Mouse (Mus musculus): ENCODE measurements around the gene Ap1s1. TPM values are rescaled to one million over a fixed set of nuclear protein-coding genes. Genes with fewer than 3 reads are reported as not detected.
A peak's percentile ranks its signal among the peaks of the same experiment; 100 is the strongest.

The Ap1s1 gene
- total and polyA plus RNA-seq, 2 experiments from 2014 or later, result 123 to 230 TPM

GRCm38 (mm10) chr5:137032641-137033074, 13.3 kb downstream of the Ap1s1 start:
- ATAC-seq (peak; percentile 38), DNase-seq (ENCODE audit: low spot score) (peak; percentile 89)
- H3K4me3 ChIP-seq (ENCODE audit: low read length), result peak overlapping the region; percentile 51
- H3K27me3 ChIP-seq (ENCODE audit: insufficient read depth, low read length), result peaks cover 14% of the 10 kb centered on the region; the same call in 1 of the 2 replicates
- H3K4me1 ChIP-seq (ENCODE audit: insufficient read depth, low read length), result no peaks in the 10 kb centered on the region
- H3K9me3 ChIP-seq (ENCODE audit: low read length), result no peaks in the 10 kb centered on the region
- H3K27ac ChIP-seq, result peak overlapping the region; percentile 73
- H3K9ac ChIP-seq (replicated peaks; ENCODE audit: low read length), result peak overlapping the region; percentile 74
- peak overlapping the region; percentile 86 for H3K4me2 ChIP-seq (ENCODE audit: low read depth, low read length)
- peaks cover 16% of the 10 kb centered on the region for H3K36me3 ChIP-seq (ENCODE audit: insufficient read depth, low read length)
- under 1% methylated on average over 45 of the region's 49 CpGs for WGBS
- peak; percentile 19; the same call in 1 of the 2 replicates for TF ChIP-seq CTCF (IDR thresholded peaks at IDR 0.05; ENCODE audit: low read depth)

GRCm38 (mm10) chr5:137032033-137032421, 13.9 kb downstream of the Ap1s1 start:
- peak overlapping the region; percentile 73 for H3K27ac ChIP-seq
- peak overlapping the region; percentile 51 for H3K4me3 ChIP-seq (ENCODE audit: low read length)
- ATAC-seq (peak; percentile 13), DNase-seq (ENCODE audit: low spot score) (peak; percentile 59)
- H3K36me3 ChIP-seq (ENCODE audit: insufficient read depth, low read length), result peaks cover 9% of the 10 kb centered on the region
- peak; percentile 40; the same call in 1 of the 2 replicates for TF ChIP-seq CTCF (IDR thresholded peaks at IDR 0.05; ENCODE audit: low read depth)
- H3K4me2 ChIP-seq (ENCODE audit: low read depth, low read length), result peak overlapping the region; percentile 86
- H3K9ac ChIP-seq (replicated peaks; ENCODE audit: low read length), result peak overlapping the region; percentile 74
- no peaks in the 10 kb centered on the region for H3K4me1 ChIP-seq (ENCODE audit: insufficient read depth, low read length)
- H3K27me3 ChIP-seq (ENCODE audit: insufficient read depth, low read length), result peaks cover 16% of the 10 kb centered on the region; the same call in 1 of the 2 replicates
- under 1% methylated on average over 29 of the region's 33 CpGs for WGBS
- H3K9me3 ChIP-seq (ENCODE audit: low read length), result no peaks in the 10 kb centered on the region

- Histone ChIP-seq H3K9me3 (ENCODE audit: low read length) (no peaks in the 10 kb centered on the region), H3K4me1 (ENCODE audit: insufficient read depth, low read length) (no peaks in the 10 kb centered on the region), H3K27me3 (ENCODE audit: insufficient read depth, low read length) (peaks cover 18% of the 10 kb centered on the region; the same call in 1 of the 2 replicates), H3K9ac (replicated peaks; ENCODE audit: low read length) (peak overlapping the region; percentile 74), H3K27ac (peak overlapping the region; percentile 91), H3K4me2 (ENCODE audit: low read depth, low read length) (peak overlapping the region; percentile 86), H3K4me3 (ENCODE audit: low read length) (peak overlapping the region; percentile 51), H3K36me3 (ENCODE audit: insufficient read depth, low read length) (0 out of 2 replicates have a peak, but pooled peaks cover 2% of the 10 kb centered on the region)
- DNase-seq (ENCODE audit: low spot score) (no peak), ATAC-seq (no peak)
- under 1% methylated on average over 77 of the region's 78 CpGs for WGBS
- no peak for TF ChIP-seq CTCF (IDR thresholded peaks at IDR 0.05; ENCODE audit: low read depth)
Measured at GRCm38 (mm10) chr5:137031076-137032032, 14.6 kb downstream of the Ap1s1 start.

GRCm38 (mm10) chr5:137030416-137030810, 15.5 kb downstream of the Ap1s1 start:
- WGBS, result 7% methylated on average over 22 of the region's 22 CpGs
- no peaks in the 10 kb centered on the region for H3K9me3 ChIP-seq (ENCODE audit: low read length)
- no peaks in the 10 kb centered on the region; the same call in 1 of the 2 replicates for H3K4me1 ChIP-seq (ENCODE audit: insufficient read depth, low read length)
- peak overlapping the region; percentile 74 for H3K9ac ChIP-seq (replicated peaks; ENCODE audit: low read length)
- peak overlapping the region; percentile 91 for H3K27ac ChIP-seq
- no peak for TF ChIP-seq CTCF (IDR thresholded peaks at IDR 0.05; ENCODE audit: low read depth)
- peak overlapping the region; percentile 86 for H3K4me2 ChIP-seq (ENCODE audit: low read depth, low read length)
- ATAC-seq (0 out of 2 replicates have a peak, but pooled peaks have one; percentile 0), DNase-seq (ENCODE audit: low spot score) (no peak)
- peak overlapping the region; percentile 51 for H3K4me3 ChIP-seq (ENCODE audit: low read length)
- H3K36me3 ChIP-seq (ENCODE audit: insufficient read depth, low read length), result no peaks in the 10 kb centered on the region
- H3K27me3 ChIP-seq (ENCODE audit: insufficient read depth, low read length), result peaks cover 24% of the 10 kb centered on the region; the same call in 1 of the 2 replicates

GRCm38 (mm10) chr5:137029643-137030415, 16.1 kb downstream of the Ap1s1 start:
- no peaks in the 10 kb centered on the region for H3K36me3 ChIP-seq (ENCODE audit: insufficient read depth, low read length)

GRCm38 (mm10) chr5:137029273-137029585, 16.7 kb downstream of the Ap1s1 start:
- no peaks in the 10 kb centered on the region; the same call in 1 of the 2 replicates for H3K4me1 ChIP-seq (ENCODE audit: insufficient read depth, low read length)
- peak overlapping the region; percentile 61 for H3K9ac ChIP-seq (replicated peaks; ENCODE audit: low read length)
- no peak for DNase-seq (ENCODE audit: low spot score)
- peak overlapping the region; percentile 91 for H3K27ac ChIP-seq
- peak overlapping the region; percentile 86 for H3K4me2 ChIP-seq (ENCODE audit: low read depth, low read length)
- ATAC-seq, result no peak; the same call in 1 of the 2 replicates
- peaks cover 28% of the 10 kb centered on the region; the same call in 1 of the 2 replicates for H3K27me3 ChIP-seq (ENCODE audit: insufficient read depth, low read length)
- no peaks in the 10 kb centered on the region for H3K36me3 ChIP-seq (ENCODE audit: insufficient read depth, low read length)
- WGBS, result 0% methylated on average over 8 of the region's 8 CpGs
- H3K4me3 ChIP-seq (ENCODE audit: low read length), result peak overlapping the region; percentile 51
- H3K9me3 ChIP-seq (ENCODE audit: low read length), result no peaks in the 10 kb centered on the region
- TF ChIP-seq CTCF (IDR thresholded peaks at IDR 0.05; ENCODE audit: low read depth), result no peak

More at GRCm38 (mm10) chr5:137029643-137030415, 16.1 kb downstream of the Ap1s1 start:
- H3K27ac ChIP-seq, result peak overlapping the region; percentile 91
- TF ChIP-seq CTCF (IDR thresholded peaks at IDR 0.05; ENCODE audit: low read depth), result no peak
- H3K4me2 ChIP-seq (ENCODE audit: low read depth, low read length), result peak overlapping the region; percentile 86
- ATAC-seq (peak; percentile 81), DNase-seq (ENCODE audit: low spot score) (peak; percentile 98)
- WGBS, result under 1% methylated on average over 52 of the region's 52 CpGs
- H3K27me3 ChIP-seq (ENCODE audit: insufficient read depth, low read length), result peaks cover 24% of the 10 kb centered on the region; the same call in 1 of the 2 replicates
- H3K4me1 ChIP-seq (ENCODE audit: insufficient read depth, low read length), result no peaks in the 10 kb centered on the region; the same call in 1 of the 2 replicates
- H3K9ac ChIP-seq (replicated peaks; ENCODE audit: low read length), result peak overlapping the region; percentile 74
- no peaks in the 10 kb centered on the region for H3K9me3 ChIP-seq (ENCODE audit: low read length)
- peak overlapping the region; percentile 51 for H3K4me3 ChIP-seq (ENCODE audit: low read length)
